Mouse (Mus musculus) WW6 (cell line): ENCODE results near the gene Mas1.
"Not testable (repeated sequence)": the region's sequence is repeated elsewhere in the genome, so short reads cannot be mapped to it uniquely, and the experiment has no call there.

Experiments
- DNase-seq: peaks from one replicate; pipeline ENCODE4 v3.0.0-alpha.2; 2013; ENCODE audit warnings: low read depth, low spot score

Gene Mas1

DNA sequence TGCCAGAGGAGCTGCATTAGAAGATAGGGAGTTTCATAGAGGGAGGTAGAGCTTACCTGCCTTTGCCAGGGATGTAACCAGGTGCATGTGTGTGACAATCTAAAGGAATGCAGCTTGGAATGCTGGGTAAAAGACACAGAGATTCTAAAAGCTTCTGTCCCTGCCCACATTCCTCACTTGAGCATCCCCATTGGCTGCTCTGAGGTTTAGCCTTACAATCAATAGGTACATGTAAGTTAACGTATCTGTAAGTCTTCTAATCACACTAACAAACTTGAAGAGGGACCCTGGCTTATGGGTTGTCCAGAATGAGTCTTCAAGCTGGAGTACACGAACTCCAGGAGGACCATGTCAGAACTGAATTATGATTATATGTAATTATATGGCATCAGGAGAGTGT lies at the start of gene Mas1:
Gene Mas1, minus strand, starts transcription at position 101 of the 400 bp plus-strand sequence.
- DNase-seq, result no peak

DNA sequence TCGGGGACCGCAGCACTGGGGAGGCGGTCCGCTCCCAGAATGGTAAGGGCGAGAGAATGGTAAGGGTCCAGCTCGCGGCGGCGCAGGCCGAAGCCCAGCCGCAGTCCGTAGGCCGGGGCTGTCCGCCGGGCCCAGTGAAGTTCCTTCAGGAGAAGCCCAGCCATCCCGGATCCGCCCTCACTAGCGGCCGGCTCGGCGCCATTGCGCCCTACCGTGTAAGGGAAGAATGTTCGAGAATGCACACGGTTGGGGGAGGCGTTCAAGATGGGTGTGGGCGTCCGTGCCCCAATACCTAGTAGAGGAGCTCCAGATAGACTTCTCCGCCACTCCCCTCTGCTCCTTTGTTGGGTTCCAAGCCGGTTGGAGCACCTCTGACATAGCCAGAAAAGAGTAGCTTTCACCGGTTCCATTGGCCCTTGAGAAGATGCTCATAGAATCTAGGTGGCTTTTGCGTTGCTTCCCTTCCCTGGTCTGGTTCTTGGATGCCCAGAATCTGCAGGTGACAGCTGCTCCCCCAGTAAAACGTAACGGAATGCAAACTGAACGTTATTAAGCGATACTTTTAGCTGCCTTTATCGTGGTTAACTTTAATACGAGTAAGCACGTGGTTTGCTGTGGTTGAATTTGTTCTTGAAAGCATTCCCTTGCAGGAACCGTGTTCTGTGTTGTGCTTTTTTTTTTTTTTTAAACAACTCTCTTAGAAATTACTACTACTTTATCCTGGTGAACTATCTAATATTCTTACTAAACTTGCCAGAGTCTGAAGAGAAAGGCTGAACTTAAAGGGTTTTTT lies 48.8 kb upstream of the Mas1 start:
- DNase-seq, result peak; percentile 34

DNA sequence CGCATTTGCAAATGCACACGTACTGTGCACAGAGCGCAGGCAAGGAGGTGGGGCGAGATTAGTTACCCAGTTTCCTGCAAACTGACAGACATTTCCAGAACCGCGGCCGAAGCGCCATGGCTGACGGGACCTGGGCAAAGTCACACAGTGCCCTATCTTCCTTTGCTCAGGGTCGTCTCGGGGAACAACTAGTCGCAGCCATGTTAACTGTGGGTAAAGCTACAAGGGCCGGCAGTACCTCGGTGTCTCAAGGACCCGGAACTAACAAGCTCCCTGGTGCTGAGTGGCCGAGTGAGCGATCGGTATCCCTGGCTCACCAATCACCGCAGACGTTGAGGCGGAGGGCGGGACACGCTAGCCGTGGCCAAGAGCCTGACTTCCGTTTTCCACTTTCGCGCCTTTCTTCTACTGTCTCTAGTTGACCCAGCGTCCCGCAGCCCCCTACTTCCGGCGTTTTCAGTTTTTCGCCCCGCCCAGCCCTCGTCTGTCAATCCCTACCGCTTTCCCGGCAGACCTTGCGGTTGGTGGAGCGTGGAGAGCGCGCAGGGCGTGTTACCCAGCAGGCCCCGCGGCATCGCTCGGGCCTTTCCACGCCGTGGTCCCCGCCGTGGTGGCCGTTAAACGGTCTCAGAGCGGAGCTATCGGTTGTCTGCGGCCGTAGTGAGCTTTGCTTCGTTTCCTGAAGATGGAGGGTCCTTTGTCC lies 48.1 kb upstream of the Mas1 start, which contains the start of gene Mrpl18:
Gene Mrpl18, minus strand, starts transcription at position 465 of the 703 bp plus-strand sequence.
- DNase-seq, result peak; percentile 98

DNA sequence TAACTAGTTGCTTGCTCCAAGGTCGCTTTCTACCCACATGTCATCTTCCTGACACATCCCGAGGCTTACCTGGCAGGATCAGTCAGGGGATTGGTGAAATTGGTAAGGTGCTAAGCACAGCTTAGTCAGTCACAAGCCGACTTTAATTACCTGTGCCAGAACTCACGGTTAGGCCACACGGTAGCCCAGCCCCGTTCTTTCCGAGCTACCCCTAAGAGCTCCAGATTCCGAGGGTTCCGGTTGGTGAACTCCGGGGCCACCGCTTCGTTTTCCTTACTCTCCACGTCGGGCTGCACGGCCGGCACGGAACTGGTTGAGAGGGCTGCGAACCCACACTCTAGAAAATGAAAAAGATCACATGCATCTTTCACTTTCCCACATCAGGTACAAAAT lies 47.5 kb upstream of the Mas1 start, which contains the start of gene Tcp1:
Gene Tcp1, plus strand, starts transcription at position 214 of the 393 bp plus-strand sequence.
- no peak for DNase-seq

DNA sequence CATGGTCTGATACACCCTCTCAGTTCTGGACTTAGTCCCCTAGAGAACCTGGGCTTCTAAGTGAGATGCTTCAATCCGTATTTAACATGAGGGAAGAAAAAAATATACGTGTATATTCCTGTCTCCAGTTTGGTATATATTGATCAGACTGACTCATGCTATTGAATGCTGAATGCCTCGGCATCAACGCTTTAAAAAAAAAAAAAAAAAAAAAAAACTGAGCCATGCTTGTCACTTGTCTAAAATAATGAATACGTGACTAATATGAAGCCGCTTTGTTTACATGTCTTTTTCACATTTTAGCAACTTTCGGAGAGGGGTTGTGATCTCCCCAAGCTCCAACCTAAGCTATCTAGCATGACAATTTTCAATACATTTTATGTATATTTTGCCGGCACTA lies 42.4 kb upstream of the Mas1 start:
- no peak for DNase-seq

DNA sequence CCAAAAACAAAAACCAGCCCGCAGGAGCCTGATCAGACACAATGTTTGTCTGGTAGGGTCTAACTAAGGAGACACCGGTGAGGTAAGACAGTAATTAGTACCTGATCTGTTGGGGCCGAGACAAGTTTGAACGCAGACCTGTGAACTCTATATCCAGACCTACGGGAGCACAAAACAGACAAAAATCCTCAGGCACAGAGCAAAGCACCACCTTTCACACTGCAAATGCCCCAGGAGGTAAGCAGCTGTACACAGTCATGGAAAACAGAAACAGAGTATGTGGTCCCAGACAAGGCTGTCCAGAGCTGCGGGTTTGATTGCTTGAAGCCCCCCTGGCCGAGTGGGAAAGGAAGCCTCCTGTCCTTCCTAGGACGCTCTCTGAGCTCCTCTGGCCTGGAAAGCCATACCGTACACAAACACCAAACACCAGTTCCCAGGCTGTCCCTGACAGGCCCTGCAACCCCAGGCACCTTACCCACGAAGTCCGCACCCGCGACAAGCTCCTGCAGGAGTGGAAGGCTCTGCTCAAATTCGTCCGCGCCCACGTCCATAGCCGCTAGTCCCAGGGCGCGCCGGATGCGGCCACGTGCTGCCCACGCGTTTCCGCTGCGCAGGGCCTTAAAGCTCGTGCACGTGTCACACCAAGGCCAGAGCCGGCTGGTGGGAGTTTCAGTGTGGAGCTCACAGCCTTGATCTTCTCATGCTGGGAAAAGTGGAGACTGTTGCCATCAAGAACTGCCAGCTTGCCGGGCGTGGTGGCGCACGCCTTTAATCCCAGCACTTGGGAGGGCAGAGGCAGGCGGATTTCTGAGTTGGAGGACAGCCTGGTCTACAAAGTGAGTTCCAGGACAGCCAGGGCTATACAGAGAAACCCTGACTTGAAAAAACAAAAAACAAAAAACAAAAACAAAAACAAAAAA lies 41.7 kb upstream of the Mas1 start, which contains the start of gene Pnldc1:
Gene Pnldc1, minus strand, starts transcription at position 870 of the 920 bp plus-strand sequence.
- DNase-seq, result peak; percentile 28

DNA sequence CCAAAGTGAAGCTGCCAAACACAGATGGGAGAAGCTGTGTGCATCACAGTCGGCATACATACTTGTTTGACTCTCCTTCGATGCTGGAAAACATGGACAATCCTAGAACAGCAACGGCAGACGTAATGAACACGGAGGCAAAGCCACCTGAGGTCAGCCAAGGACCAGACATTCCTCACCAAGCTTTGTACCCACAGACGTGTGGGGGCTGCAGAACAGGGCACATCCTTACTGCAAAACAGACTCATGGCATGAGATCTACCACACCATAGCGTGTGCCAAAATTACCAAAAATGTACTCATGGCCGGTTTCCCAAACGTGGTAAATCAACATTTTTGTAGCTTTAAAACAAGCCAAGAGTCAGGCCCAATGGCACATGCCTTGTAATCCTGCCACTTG lies 38.5 kb upstream of the Mas1 start:
- no peak for DNase-seq

DNA sequence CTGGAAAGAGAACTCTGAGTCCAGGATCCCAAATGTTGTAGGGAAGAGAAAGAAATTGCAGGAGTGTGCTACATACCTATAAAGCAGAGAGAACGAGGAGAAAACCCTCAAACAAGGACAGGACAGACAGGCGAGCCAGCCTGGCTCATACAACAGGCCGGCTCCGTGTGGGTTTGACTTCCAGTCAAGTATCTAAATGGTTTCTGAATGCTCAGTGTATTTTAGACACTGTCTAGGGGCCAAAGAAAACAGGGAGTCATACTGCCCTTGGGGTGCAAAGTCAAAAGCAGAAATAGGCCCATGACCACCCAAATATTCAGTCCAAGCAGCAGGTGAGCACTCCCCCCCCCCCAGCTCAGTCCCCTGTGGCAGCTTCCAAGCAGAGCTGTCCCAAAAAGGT lies 37.9 kb upstream of the Mas1 start:
- no peak for DNase-seq

DNA sequence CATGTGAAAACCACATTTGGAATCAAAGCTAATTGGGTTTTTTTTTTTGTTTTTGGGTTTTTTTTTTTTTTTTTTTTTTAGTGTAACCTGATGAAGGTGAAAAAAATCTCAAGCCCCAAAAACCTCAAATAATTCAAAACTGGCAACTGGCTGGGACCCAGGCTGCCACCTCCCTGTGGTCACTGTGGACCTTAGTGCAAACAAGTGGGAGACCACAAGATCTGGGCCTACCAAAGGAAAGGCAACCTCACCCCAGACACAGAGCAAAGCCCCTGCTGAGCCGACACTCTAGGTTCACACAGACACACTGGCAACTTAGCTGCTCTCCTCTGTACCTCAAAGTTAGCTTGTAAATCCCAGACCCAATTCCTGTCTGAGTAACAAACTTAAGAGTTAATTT lies 36.4 kb upstream of the Mas1 start:
- no peak for DNase-seq

DNA sequence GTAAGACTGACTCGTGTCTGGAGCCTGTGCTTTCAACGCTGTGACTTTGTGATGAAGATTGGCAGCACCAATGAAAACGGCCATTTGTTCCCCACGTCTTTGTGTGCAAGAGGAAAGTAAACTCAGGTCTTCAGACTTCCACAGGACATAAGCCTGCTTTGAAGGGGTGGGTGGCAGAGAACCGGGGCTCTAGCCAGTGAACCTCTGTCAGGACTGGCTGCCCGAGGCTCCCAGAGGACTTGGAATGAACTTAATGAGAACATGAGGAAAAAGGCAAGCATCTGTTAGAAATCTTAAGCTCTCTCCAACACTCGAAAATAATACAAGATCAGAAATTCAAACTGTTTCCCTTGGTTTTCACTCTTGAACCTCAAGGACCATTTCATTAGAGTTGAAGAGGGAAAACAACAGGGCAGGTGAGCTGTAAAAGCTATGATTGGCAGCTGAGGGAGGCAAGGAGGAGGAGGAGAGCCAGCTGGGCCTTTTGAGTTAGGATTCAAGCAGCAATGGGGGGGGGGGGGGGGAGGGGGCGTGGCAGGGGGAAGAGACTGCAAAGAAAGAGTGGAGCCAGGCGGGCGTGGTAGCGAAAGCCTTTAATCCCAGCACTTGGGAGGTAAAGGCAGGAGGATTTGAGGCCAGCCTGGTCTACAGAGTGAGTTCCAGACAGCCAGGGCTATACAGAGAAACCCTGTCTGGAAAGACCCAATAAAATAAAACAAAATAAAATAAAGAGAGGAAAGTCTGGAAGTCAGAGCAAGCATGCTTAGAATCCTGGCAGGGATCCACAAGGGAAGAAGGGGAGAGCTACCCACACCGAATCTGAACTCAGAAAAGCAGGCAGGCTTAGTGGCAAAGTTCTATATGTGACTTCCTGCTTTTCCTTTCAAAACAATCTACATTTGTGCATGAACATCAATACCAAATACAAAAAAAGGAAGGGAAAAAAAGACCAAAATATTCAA lies 35.7 kb upstream of the Mas1 start:
- no peak for DNase-seq

DNA sequence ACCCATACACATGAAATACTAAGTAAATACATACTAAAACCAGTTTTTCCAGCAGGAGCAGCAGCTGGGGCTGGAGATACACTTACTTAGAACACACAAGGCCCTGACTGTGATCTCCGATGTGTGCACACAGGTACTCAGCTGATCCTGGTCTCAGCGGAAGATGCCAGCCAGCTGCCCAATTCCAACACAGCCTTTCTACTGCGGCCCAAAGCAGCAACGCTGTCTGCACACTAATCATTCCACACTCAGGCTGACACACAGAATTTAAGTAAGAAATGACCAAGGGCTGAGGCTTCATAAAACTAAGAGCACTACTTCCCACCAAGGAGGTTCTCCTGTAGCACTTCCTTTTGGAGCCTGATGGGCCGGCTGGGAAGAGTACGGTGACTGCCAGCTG lies 34.3 kb upstream of the Mas1 start:
- DNase-seq, result no peak

DNA sequence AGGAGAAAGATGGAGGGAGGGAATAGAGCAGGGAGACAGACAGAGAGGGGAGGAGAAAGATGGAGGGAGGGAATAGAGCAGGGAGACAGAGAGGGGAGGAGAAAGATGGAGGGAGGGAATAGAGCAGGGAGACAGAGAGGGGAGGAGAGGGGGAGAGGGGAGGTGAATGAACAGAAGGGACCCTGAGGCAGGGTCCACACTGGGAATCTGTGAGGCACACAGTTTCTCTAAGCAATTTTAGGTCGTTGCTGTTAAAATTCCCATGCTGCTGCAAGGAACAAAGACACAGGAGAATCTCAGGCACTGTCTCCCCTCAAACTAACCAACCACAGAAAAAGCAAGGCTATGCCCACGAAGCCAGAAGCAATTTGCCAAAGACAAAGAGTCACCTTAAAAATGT lies 30.7 kb upstream of the Mas1 start:
- DNase-seq, result not testable (repeated sequence)

DNA sequence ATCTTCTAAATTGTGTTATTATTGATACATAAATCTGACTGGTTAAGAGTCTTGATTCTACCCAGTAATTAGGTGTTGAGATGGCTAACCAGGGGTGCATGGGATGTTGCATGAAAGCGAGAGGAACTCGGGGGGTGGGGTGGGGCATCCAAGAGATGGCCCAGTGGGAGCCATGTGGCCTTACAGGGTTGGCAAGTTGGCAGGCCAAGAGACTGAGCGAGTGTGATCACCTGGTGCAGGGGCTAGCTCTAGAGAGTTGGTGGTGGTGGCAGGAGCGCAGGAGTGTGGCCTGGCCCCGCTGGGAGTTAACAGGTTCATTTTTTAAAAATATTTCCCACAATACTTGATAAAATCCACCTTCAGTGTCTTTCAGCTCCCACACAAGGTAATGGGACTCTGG lies 29.7 kb upstream of the Mas1 start:
- no peak for DNase-seq

DNA sequence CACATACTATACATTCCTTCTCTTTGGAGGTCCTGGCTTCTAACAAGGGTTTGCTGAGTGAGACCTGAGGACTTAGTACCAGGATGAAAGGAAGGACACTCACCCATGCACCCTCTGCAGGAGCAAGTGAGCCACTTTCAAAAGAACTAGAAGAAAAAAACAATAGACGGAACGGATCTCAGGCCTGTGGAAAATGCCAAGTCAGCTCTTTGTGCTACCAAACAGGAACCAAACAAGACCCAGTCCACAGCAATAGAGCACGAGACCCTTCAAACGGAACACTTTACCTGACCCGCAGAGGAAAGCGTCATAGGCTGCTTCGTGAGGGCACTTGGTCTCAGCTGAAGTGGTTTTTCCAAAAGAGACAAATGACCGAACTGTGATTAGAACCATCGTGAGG lies 24.1 kb upstream of the Mas1 start:
- no peak for DNase-seq

DNA sequence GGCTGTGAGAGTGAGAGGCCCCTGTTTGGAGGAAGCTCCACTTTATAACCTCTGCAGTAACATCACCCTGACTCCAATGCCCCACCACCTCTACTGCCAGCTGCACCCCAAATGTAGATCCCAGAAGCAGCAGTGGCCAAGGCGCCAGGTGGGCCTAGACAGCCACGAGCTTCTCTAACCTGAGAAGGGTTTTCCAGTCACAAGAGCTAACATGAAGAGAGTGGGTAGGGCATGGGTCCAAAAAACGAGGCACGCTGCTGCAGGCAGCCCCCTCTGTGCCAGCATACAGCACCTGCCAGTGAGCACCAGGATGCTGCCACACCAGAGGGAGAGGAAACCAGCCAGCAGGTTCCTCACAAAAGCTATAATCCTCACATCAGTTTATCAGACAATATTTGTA lies 23.1 kb upstream of the Mas1 start:
- no peak for DNase-seq

DNA sequence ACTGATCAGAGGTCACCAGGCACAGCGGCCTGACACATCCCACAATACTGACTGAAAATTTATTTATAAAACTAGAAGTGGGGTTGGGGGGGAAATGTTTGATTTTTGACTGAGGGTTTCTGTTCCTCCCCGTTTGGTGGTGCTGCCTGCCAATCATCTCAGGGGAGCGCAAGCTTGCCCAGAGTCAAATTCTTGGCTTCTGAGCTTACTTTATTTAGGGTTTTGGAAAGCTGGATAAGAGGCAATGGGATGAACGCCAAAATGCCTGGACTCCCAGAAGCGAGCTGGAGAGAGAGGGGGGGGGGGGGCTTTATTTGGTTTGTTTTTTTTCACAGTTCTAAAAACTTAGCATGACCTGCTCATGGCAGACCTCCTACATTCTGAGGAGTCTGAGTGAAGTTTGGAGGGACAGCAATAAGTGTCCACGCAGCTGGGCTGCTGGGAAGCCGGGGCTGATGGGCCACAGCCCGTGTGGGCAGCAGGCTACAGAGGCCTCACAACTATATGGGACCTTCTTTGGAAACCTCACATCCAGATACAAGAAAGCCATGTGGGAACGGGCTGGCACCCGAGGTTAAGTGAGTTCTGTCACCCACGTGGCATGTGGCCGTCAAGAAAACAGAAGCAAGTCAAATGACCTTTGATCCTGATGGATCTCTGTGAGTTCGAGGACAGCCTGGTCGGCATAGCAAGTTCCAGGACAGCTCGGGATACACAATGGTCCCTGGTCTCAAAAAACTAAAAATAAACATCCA lies 19.3 kb upstream of the Mas1 start:
- no peak for DNase-seq

DNA sequence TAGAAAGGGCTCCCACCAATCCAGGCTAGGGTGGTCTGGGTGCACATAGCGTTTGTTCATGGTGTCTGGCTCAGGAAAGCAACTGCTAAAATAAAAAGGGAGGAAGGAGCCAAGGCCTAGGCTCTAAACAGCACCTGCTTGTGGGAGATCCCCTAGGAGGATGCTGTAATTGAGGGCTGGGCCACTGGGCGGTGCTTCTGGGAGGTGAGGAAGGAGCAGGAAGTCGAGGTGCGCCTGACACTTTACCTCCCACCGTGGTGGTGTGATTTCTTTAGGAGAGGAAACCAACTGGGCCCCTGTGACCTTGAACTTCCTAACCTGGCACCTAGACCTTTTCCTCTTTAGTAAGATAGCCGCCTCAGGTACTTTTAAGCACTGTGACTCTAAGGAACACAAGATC lies 18.7 kb upstream of the Mas1 start:
- peak; percentile 54 for DNase-seq

DNA sequence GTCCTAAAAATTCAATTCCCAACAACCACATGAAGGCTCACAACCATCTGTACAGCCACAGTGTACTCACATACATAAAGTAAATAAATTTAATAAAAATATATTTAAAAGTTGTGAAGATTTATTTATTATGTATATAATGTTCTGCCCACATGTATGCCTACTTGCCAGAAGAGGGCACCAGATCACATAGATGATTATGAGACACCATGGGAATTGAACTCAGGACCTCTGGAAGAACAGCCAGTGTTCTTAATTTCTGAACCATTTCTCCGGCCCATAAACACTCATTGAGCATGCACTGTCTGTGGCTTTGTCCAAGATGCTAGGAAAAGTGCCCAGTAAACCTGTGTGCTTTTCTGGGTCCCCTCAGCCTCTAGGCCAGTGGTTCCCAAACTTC lies 13.3 kb upstream of the Mas1 start:
- no peak for DNase-seq

DNA sequence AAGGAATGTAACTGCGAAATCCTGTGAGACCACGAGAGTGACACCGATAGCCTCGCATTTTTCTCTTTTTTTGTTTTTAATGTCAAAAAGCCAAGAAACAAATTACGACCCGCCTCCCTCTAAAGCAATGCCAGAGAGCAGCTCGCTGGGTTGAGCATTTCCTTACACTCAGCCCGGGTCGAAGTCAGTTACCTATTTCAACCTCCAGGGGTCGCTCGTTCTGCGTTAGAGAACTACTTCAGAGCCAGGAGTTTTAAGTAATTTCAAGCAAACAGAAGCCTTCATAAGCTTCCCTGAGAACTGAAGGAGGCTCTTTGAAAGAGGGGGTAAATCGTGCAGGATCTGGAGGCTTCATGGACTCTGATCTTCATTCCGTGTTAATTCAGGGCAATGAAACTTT lies 12.2 kb upstream of the Mas1 start:
- peak; percentile 53 for DNase-seq

DNA sequence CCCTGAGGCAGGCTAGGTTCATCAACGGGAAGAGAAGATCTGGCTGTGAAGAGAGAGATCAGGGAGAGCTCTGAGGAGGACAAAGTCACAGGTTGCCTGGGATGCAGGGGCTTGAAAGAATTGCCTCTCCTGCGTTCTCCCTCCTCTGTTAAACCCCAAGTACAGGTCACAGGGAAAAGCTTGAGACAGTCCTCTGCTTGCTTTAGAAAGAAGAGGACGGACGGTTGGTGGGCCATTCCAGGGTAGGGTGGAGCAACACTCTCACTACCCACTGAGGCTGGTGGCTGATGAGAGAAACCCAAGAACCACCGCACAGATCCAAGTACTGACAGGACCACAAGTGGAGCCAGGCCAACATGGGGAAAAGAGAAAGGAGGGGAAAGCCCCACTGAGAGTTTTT lies 7.8 kb upstream of the Mas1 start, which contains the start of gene Mrgprh:
Gene Mrgprh, plus strand, starts transcription at position 301 of the 400 bp plus-strand sequence.
- no peak for DNase-seq
